Mouse (Mus musculus) thymus, adult 2 months (tissue): ENCODE results near the gene Gm17545.

ENCODE experiments used
- CTCF ChIP-seq: fragments of 200-500 bp; IDR thresholded peaks from 2 replicates; pipeline ENCODE4 v1.5.1; 2012; ENCODE audit warnings: mild to moderate bottlenecking, control low read depth, low read length, moderate library complexity, borderline replicate concordance; ENCODE audit not compliant: control insufficient read depth, poor library complexity, insufficient read depth; ENCODE audit errors: extremely low read depth
- POLR2A ChIP-seq: fragments of 200-500 bp; IDR thresholded peaks from 2 replicates; pipeline ENCODE4 v1.6.1; 2012; ENCODE audit warnings: mild to moderate bottlenecking, low read length, control low read depth, moderate library complexity; ENCODE audit not compliant: control insufficient read depth, poor library complexity, insufficient read depth; ENCODE audit errors: extremely low read depth

GRCm38 (mm10) chr9:22424719-22425118, 29.4 kb upstream of the Gm17545 start:
- no peak for TF ChIP-seq POLR2A
- TF ChIP-seq CTCF, result no peak
